Mouse (Mus musculus) MN1 (cell line): Measurements from ENCODE around the gene Chil1.

Experiments
- DNase-seq: peaks from one replicate; pipeline ENCODE4 v3.0.0-alpha.2; 2016; ENCODE audit warnings: low spot score

Chil1 gene

GRCm38 (mm10) chr1:134173081-134173480 lies 8.9 kb upstream of the Chil1 start:
- DNase-seq = no peak

DNA sequence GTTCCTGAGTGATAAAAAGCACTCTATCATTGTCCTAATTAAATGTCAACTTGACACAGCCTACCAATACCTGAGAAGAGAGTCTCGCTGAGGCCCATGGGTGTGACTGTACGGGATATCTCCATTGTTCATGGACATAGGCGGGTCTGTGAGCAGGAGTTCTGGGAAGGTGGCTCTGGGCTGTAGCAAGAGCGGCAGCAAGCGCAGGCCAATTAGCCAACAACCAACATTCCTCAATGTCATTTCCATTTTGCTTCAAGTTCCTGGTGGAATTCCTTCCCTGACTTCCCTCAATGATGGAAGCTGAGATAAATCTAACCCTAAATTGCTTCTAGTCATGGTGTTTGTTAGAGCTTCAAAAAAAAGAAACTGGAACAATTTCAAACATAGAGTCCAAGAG lies 4.0 kb upstream of the Chil1 start:
- DNase-seq = no peak

DNA sequence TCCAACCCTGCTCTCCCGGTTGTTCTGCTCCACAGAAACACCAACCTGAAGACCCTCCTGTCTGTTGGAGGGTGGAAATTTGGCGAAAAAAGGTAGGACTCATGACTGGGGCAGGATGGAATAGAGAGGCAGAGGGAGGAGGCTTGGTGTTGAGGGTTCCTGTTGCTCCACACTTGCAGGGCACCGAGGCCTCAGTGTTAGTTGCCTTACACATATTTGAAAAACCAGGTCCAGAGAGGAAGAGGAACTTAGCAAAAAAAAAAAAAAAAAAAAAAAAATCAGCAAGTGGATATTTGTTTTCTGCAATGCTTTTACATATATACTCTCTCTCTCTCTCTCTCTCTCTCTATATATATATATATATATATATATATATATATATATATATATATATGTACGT lies 2.1 kb downstream of the Chil1 start:
- DNase-seq = no peak

GRCm38 (mm10) chr1:134188217-134188616 lies 6.2 kb downstream of the Chil1 start:
- DNase-seq = no peak

DNA sequence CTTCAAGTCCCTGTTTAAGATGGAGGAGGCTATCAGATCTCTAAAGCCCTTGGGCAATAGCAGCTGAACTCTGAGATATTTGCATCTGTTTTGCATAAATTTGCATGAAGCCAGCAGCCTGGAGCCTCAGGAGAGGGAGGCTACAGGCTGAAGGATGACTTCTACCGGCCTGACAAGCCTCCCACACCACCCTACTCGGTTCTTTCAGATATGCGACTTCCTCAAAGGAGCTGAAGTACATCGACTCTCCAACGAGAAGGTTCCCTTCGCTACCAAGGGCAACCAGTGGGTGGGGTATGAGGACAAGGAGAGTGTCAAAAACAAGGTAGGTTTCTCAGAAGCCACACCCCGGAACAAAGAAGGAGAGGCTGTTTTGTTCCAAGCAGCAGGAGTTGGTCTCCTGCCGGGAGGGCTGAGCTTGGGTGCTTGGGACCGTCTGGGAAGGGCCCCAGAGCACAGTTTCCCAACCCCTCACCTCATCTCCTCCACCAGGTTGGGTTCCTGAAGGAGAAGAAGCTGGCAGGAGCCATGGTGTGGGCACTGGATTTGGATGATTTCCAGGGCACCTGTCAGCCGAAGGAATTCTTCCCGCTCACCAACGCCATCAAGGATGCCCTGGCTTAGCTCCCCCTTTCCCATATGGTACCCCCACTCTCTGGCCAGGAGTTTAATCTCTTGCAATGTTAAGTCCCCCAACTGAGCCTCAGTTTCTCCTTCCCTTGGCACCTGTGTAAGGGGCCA lies 7.2 kb downstream of the Chil1 start:
- no peak for DNase-seq

DNA sequence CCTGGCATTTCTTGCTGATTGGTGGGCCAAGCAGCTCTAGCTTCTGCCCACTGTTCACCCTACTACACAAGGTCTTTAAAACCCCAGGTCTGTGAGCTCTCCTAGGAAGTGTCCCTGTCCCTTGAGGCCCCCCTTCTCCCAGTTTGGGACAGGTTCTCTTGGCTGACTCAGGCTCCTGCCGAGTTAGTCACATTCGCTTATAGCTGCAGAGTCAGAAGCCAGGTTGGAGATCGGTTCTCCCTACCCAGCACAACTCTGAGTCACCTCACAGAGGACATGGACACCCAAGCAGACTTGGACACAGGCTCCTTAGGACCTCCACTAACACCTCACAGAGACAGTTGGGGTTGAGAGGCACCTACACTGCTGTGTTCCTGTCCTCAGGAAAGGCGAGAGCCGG lies 9.2 kb downstream of the Chil1 start:
- DNase-seq = no peak

GRCm38 (mm10) chr1:134192024-134192423 lies 10.0 kb downstream of the Chil1 start:
- DNase-seq = no peak

DNA sequence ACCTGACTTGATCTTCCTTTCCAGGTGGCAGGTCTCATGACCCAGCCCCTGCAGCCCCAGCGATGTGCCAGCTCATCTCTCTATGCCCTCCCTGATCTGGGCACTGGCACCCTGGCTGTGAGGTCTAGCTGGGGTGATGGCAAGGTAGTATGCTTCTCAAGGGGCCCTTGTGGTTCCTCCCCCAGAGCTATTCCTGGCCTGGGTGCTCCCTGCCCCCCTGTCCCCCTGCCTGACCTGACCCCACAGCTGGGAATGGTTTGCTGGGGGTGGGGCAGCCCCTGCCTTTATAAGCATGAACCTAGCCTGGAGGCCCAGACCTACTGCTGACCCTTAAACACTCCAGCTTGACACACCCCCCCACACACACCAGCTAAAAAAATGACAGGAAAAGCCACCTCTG lies 11.2 kb downstream of the Chil1 start, which contains the start of gene Mybph:
Gene Mybph (plus strand): TSS at position 323 of the 400 bp plus-strand sequence.
- no peak for DNase-seq

DNA sequence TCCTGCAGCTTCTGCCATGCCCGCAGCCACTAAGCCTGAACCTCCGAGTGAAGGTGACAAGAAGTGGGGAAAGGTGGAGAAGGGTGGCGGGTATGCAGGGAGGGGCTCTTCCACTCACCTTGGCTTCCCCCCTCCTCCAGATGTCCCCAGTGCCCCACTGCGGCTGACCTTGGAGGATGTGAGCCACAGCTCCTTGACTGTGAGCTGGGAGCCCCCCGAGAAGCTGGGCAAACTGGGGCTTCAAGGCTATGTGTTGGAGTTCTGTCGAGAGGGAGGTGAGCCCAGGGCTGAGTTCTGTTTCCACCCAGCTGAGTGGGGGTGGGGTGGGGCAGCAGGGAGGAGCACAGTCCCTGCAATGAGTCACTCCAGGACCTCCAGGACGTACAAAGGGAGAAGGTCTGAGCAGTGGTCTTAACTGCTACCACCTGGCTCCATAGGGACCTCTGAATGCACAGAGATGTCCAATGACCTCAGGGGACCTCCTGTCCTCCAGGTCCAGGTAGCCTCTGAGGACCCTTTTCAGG lies 11.8 kb downstream of the Chil1 start:
- no peak for DNase-seq

GRCm38 (mm10) chr1:134194298-134195022 lies 12.5 kb downstream of the Chil1 start:
- no peak for DNase-seq

DNA sequence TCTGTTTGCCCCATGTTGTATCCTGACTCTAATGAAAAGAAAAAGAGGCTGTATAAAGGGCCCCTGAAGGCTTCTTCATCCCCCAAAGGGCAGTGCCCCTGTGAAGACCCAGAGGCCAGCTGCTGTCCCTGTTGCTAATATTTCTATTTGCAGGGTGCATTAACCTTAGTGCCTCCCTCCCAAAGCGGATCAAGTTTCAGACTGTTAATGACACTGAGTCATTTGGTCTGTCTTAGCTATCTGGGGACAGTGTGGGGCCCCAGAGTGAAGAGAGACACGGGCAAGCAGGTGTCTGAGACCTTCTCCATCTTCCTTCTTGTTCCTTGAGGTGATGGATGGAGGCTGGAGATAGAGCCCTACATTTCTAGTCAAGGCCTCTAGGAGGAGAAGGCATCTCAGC lies 13.1 kb downstream of the Chil1 start:
- DNase-seq = no peak

DNA sequence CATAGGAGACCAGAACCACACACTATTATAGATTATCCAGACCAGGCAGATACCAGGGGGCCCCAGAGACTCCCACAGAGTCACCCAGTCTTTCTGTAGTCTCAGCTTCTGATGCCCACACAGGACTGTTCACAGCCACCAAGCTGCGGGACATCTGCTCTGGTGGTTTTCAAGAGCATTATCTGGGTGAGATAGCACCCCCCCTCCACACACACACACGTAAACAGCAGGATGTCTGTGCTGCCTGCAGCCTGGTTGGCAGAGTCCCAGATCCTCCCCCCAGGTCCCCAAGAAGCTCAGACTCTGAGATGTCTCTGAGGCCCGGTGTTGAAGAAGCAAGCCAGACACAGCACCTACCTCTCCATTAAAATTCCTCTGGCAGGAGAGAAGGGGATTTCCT lies 13.6 kb downstream of the Chil1 start:
- DNase-seq = no peak

GRCm38 (mm10) chr1:134195979-134196378 lies 14.0 kb downstream of the Chil1 start:
- DNase-seq = peak; percentile 43

- DNase-seq = peak; percentile 67
Observed at GRCm38 (mm10) chr1:134196386-134196785, 14.4 kb downstream of the Chil1 start.

- no peak for DNase-seq
Observed at GRCm38 (mm10) chr1:134197325-134197982, 15.5 kb downstream of the Chil1 start.

GRCm38 (mm10) chr1:134198197-134198995 lies 16.4 kb downstream of the Chil1 start:
- no peak for DNase-seq

GRCm38 (mm10) chr1:134200481-134200880 lies 18.5 kb downstream of the Chil1 start:
- no peak for DNase-seq

- DNase-seq = no peak
Observed at GRCm38 (mm10) chr1:134200998-134201686, 19.2 kb downstream of the Chil1 start.

DNA sequence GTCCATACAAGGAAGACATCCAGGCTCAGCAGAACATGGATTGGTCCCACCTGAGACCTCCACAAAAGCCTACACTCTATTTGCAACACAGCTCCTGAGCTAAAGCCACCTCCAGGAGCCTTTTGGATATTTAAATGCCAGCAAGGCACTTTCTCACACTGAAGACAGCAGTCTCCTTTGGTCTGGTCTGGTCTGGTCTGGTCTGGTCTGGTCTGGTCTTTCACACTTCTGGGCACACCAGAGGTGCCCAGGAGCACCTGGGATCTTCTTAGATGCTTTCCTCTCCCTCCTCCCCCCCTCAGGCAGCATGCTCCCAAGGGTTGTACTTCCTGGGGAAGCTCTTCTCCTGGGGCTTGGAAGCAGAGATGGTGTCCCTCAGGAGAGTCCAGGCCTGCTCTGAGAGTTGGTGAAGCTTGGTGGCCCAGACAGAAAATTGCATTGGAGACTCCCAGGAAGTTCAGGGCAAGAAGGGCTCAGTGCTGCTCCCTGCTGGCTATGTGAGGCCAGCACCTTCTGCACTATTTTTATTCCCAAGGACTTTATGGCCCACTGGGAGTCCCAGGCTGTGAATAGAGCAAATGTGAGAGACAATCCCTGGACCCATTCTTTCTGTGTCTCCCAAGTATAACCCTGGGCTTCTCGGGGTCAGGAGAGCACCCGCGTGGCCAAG lies 19.9 kb downstream of the Chil1 start:
- DNase-seq = peak; percentile 46

- no peak for DNase-seq
Observed at GRCm38 (mm10) chr1:134204230-134204629, 22.3 kb downstream of the Chil1 start.
